Mouse (Mus musculus) small intestine, adult 2 months (tissue): ENCODE data around the gene Rbms3.

Source experiments
- CTCF ChIP-seq: fragments of 200-500 bp; IDR thresholded peaks from 2 replicates; pipeline ENCODE4 v1.5.1; 2012; ENCODE audit warnings: low read depth, mild to moderate bottlenecking, control low read depth, inconsistent platforms, low read length, moderate library complexity, mixed read lengths; ENCODE audit not compliant: insufficient replicate concordance, insufficient read length; ENCODE audit errors: extremely low read depth
- POLR2A ChIP-seq: fragments of 200-500 bp; IDR thresholded peaks from 2 replicates; pipeline ENCODE4 v1.6.1; 2012; ENCODE audit warnings: low read depth, mild to moderate bottlenecking, control low read depth, inconsistent platforms, low read length, moderate library complexity

GRCm38 (mm10) chr9:116541976-116542375, 1087.7 kb downstream of the Rbms3 start:
- TF ChIP-seq POLR2A = no peak
- no peak for TF ChIP-seq CTCF
